Mouse (Mus musculus) liver, postnatal 0 days (tissue): Measurements from ENCODE around the gene Tas2r143.

Source experiments
- CTCF ChIP-seq: sonication (generic); IDR thresholded peaks from 2 replicates; pipeline ENCODE4 v1.5.1; 2016; ENCODE audit warnings: antibody characterized with exemption, low read depth
- EP300 ChIP-seq: IDR thresholded peaks from 2 replicates; pipeline ENCODE4 v1.6.1; 2016; ENCODE audit warnings: antibody characterized with exemption, low read depth, mild to moderate bottlenecking

DNA sequence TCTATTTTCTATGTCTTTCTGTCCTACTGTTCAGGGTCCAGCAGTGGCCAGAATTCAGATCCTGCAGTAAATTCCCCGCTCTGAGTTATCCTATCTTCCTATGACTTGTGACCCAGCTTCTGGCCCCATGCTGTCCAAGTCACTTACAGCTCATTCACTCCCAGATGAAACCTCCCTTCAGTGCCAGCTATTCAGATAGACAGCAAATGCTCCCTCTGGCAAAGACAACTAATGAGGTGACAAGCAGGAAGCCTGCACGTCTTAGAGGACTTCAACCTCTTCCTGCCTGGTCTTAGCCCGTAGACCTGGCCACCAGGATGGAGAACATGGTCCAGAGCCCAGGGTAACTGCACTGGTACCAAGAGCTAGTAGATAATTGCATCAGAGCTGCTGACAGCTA is 37.1 kb upstream of the Tas2r143 start:
- no peak for TF ChIP-seq CTCF
- TF ChIP-seq EP300: no peak
